Mouse (Mus musculus) limb, embryonic 11.5 days (tissue): ENCODE measurements around the gene Fscn2. TPM values are rescaled to one million over a fixed set of nuclear protein-coding genes. Genes with fewer than 3 reads are reported as not detected.

Source experiments
- ATAC-seq: fragments of 200-750 bp; cut with Nextera tagmentation; 2 replicates; pipeline ENCODE4 v1.8.0; 2017; ENCODE audit warnings: low read depth; ENCODE audit not compliant: insufficient number of reproducible peaks, low FRiP score, low TSS enrichment
- DNase-seq: peaks from one replicate; pipeline ENCODE4 v3.0.0-alpha.2; 2015; ENCODE audit warnings: low spot score
- H3K27ac ChIP-seq: fragments of 300-500 bp; sonication (generic); replicated peaks from 2 replicates; pipeline ENCODE4 v1.5.1; 2014; ENCODE audit warnings: low read depth, mild to moderate bottlenecking, low read length
- H3K27me3 ChIP-seq: fragments of 300-500 bp; sonication (generic); 2 replicates; pipeline ENCODE4 v1.6.1; 2014; ENCODE audit warnings: mild to moderate bottlenecking, low read length, mixed read lengths; ENCODE audit not compliant: control insufficient read depth, insufficient read depth
- H3K36me3 ChIP-seq: fragments of 300-500 bp; sonication (generic); 2 replicates; pipeline ENCODE4 v1.6.1; 2014; ENCODE audit warnings: mild to moderate bottlenecking, low read length, moderate library complexity, mixed read lengths; ENCODE audit not compliant: control insufficient read depth, insufficient read depth
- H3K4me1 ChIP-seq: fragments of 300-500 bp; sonication (generic); 2 replicates; pipeline ENCODE4 v1.6.1; 2014; ENCODE audit warnings: low read length, mixed read lengths; ENCODE audit not compliant: control insufficient read depth, insufficient read depth
- H3K4me2 ChIP-seq: fragments of 300-500 bp; sonication (generic); 2 replicates; pipeline ENCODE4 v1.6.1; 2014; ENCODE audit warnings: low read depth, mild to moderate bottlenecking, moderate library complexity; ENCODE audit not compliant: severe bottlenecking
- H3K4me3 ChIP-seq: fragments of 300-500 bp; sonication (generic); 2 replicates; pipeline ENCODE4 v1.5.1; 2014; ENCODE audit warnings: low read depth, low read length
- H3K9ac ChIP-seq: fragments of 300-500 bp; sonication (generic); 2 replicates; pipeline ENCODE4 v1.6.1; 2014; ENCODE audit warnings: mild to moderate bottlenecking, low read length
- H3K9me3 ChIP-seq: fragments of 300-500 bp; sonication (generic); 2 replicates; pipeline ENCODE4 v1.6.1; 2016; ENCODE audit warnings: low read length; ENCODE audit not compliant: control insufficient read depth
- WGBS: fragments of 180-500 bp; shearing (Covaris S2); extraction: QIAGEN DNeasy Blood & Tissue Kit; methylation state at CpG from one replicate; pipeline ENCODE4 v1.1.7; 2014; 5-methylcytosine and 5-hydroxymethylcytosine counted together
- polyA plus RNA-seq: library from polyadenylated mRNA; unstranded; fragments of >200 nt; fragmentation: Nextera tagmentation; extraction: Ambion mirVana; gene quantifications from 2 replicates; pipeline ENCODE4 v1.2.1, GENCODE M21; 2014

Fscn2 gene
- polyA plus RNA-seq, 1 experiment from 2014 or later, result 0.47 TPM

DNA sequence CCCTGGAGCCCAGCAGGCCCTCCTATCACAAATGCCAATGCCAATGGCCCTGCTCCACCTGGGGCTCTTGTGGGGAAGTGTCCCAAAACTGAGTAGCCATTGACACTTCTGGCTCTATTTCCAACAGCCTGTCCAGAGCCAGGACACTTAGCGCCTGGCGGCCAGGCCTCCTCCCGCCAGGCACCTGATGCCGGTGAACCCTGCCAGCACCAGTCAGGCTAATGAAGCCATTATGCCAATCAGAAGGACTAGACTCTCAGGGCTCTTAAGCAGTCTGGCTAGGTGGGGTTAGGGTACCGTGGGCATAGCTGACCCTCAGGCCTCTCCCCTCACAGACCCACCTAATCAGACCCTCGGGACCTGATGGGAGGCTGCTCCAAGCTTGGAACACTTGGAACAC lies 1.9 kb upstream of the Fscn2 start:
- no peak for ATAC-seq

DNA sequence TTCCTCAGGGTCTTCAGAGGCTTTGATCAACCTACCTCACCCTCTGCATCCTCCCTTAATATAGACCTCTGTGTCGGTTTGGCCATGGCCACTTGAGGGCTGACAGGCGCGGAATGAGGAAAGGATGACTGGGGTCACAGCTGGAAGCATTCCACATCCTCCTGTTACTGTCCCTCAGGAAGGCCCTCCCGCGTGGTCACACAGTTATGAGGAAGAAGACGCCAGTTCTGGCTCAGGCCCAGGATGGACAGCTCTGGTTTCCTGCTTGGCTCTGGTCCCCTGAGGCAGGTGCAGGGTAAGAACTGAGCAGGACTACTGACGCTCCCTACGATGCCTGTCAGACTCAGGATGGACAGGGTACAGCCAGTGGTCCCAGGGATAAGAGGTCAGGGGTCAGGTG lies 1.3 kb upstream of the Fscn2 start:
- no peak overlapping the region for H3K4me3 ChIP-seq
- H3K4me1 ChIP-seq, result peaks cover 35% of the 10 kb centered on the region

More for the DNA sequence above, 1.9 kb upstream of the Fscn2 start:
- Histone ChIP-seq H3K4me2 (no peak overlapping the region), H3K27me3 (no peaks in the 10 kb centered on the region), H3K4me1 (peaks cover 35% of the 10 kb centered on the region), H3K36me3 (no peaks in the 10 kb centered on the region), H3K9me3 (no peaks in the 10 kb centered on the region), H3K4me3 (no peak overlapping the region), H3K9ac (no peak overlapping the region; the same call in 1 of the 2 replicates), H3K27ac (no peak overlapping the region)
- 85% methylated on average over 6 of the region's 6 CpGs for WGBS
- DNase-seq, result no peak

DNA sequence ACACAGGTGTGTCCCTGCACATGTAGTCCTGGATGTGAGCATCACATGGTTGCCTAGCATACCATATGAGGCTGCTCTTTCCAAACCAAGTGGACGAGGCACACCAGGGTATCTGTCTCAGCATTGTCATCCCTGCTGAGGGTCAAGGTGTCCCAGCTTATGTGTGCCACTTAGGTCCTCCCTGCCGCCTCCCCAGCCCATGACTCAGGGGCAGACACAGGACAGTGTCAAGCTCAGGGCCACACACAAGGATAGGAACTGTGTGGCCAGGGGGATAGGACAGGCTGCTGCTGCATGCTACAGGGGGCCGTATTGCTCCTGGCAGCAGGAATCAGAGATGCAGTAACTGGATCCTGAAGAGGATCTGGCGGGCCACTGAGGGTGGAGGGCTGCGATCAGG lies 579 bp upstream of the Fscn2 start:
- no peak for ATAC-seq
- Histone ChIP-seq H3K9ac (no peak overlapping the region), H3K36me3 (no peaks in the 10 kb centered on the region), H3K4me3 (no peak overlapping the region), H3K27me3 (no peaks in the 10 kb centered on the region), H3K4me2 (no peak overlapping the region), H3K27ac (no peak overlapping the region), H3K9me3 (no peaks in the 10 kb centered on the region), H3K4me1 (peaks cover 35% of the 10 kb centered on the region)
- WGBS, result 78% methylated on average over 5 of the region's 5 CpGs
- no peak for DNase-seq

More for the DNA sequence above, 1.3 kb upstream of the Fscn2 start:
- 54% methylated on average over 8 of the region's 8 CpGs for WGBS
- ATAC-seq, result no peak
- H3K9ac ChIP-seq, result no peak overlapping the region
- 0 out of 2 replicates have a peak overlapping the region, but pooled peaks have one; percentile 33 for H3K27ac ChIP-seq
- H3K36me3 ChIP-seq, result no peaks in the 10 kb centered on the region
- no peak overlapping the region for H3K4me2 ChIP-seq
- H3K27me3 ChIP-seq, result no peaks in the 10 kb centered on the region
- no peaks in the 10 kb centered on the region for H3K9me3 ChIP-seq
- DNase-seq, result no peak

DNA sequence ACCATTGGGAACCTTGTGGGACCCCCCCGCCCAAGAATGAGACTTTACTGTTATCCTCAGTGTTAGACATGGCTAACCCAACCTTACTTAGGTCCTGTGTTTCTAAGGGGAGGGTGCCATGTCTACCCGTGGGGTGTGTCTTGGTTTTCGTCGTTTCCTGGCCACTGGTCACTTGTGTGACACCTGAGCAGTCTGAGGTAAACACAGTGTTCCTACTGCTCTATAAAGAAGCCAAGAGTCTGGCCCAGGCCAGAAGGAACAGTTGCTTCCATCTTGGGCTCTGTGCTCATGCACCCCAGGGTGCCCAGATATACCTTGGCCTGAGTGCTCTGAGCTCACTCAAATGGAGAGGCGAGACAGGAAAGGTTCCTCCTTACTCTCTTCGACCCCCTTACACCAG lies 1.6 kb downstream of the Fscn2 start:
- Histone ChIP-seq H3K9me3 (no peaks in the 10 kb centered on the region), H3K36me3 (no peaks in the 10 kb centered on the region), H3K27me3 (no peaks in the 10 kb centered on the region), H3K4me2 (no peak overlapping the region; the same call in 1 of the 2 replicates), H3K9ac (no peak overlapping the region; the same call in 1 of the 2 replicates), H3K4me3 (no peak overlapping the region), H3K4me1 (peaks cover 30% of the 10 kb centered on the region), H3K27ac (no peak overlapping the region)
- ATAC-seq (no peak), DNase-seq (no peak)
- WGBS, result 80% methylated on average over 6 of the region's 6 CpGs

DNA sequence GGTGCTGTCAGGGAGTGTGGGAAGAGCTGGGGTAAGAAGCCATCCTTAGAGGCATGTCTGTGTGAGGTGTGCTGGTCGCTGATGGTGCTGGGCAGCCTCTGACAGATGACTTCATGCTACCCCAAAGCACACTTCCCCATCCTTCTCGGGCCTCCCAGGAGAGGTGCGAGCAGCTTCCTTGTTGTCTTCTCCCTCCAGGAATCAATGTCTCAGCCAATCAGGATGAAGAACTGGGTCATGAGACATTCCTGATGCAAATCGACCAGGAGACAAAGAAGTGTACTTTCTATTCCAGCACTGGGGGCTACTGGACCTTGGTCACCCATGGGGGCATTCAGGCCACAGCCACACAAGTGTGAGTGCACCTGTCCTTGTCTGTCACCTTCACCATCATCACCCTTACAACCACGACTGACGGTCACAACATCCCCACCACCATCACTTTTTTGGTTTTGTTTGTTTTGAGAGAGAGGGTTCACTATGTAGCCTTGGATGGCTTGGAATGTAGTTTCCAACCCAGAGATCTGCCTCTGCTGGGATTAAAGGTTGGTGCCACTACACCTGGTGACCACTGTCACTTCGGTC lies 5.2 kb downstream of the Fscn2 start:
- Histone ChIP-seq H3K4me3 (no peak overlapping the region), H3K4me1 (peaks cover 9% of the 10 kb centered on the region; the same call in 1 of the 2 replicates), H3K27ac (no peak overlapping the region), H3K36me3 (no peaks in the 10 kb centered on the region), H3K9me3 (no peaks in the 10 kb centered on the region), H3K4me2 (no peak overlapping the region), H3K27me3 (no peaks in the 10 kb centered on the region), H3K9ac (no peak overlapping the region)
- 38% methylated on average over 7 of the region's 7 CpGs for WGBS
- no peak for DNase-seq
- no peak for ATAC-seq

DNA sequence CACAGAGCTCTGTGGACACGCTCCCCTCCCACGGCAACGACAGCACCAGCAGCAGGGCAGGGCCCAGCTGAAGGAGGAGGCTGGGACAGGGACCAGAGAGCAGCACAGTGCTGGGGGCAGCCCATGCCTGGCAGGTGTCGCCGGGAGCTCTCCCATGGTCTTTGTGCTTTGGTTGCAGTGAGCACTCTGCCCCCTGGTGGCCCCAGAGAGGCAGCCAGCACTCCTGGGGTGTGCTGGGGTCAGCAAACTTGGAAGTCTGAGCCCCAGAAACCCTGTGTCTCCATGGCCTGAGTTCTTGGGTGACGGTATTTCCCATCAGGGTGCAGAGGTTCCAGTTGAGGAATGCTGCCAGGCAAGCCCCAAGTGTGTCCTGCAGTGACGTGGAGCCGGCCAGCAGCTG lies 8.3 kb downstream of the Fscn2 start:
- DNase-seq, result peak; percentile 78
- WGBS, result 51% methylated on average over 8 of the region's 8 CpGs
- peaks cover 8% of the 10 kb centered on the region; the same call in 1 of the 2 replicates for H3K36me3 ChIP-seq
- H3K4me1 ChIP-seq, result no peaks in the 10 kb centered on the region
- H3K4me2 ChIP-seq, result no peak overlapping the region
- H3K27ac ChIP-seq, result no peak overlapping the region
- no peak overlapping the region for H3K9ac ChIP-seq
- no peak overlapping the region for H3K4me3 ChIP-seq
- ATAC-seq, result peak; percentile 55
- no peaks in the 10 kb centered on the region for H3K27me3 ChIP-seq
- no peaks in the 10 kb centered on the region for H3K9me3 ChIP-seq

DNA sequence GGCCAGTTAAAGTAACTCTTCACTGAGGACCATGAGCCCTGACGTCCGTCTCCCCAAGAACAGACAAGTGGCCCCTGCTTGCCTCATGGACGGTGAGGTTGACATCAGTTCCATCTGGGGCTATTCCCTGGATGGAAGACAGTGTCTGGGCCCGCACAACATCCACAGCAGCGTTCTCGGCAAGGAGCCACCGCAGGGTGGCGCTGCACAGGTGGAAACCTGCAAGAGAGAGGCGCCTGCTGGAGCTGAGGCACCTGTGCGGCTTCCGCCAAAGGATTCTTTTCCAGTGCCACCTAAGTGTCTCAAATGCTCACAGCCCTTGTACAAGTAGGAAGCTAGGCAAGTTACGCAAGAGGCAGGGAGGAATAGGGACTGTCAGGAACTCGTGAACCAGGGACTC lies 11.7 kb downstream of the Fscn2 start:
- no peak overlapping the region for H3K4me3 ChIP-seq
- H3K27me3 ChIP-seq, result no peaks in the 10 kb centered on the region
- no peak overlapping the region for H3K27ac ChIP-seq
- peaks cover 10% of the 10 kb centered on the region; the same call in 1 of the 2 replicates for H3K36me3 ChIP-seq
- H3K4me1 ChIP-seq, result peaks cover 9% of the 10 kb centered on the region; the same call in 1 of the 2 replicates
- DNase-seq (no peak), ATAC-seq (no peak)
- H3K9ac ChIP-seq, result no peak overlapping the region
- H3K9me3 ChIP-seq, result no peaks in the 10 kb centered on the region
- WGBS, result 59% methylated on average over 13 of the region's 13 CpGs
- H3K4me2 ChIP-seq, result no peak overlapping the region

DNA sequence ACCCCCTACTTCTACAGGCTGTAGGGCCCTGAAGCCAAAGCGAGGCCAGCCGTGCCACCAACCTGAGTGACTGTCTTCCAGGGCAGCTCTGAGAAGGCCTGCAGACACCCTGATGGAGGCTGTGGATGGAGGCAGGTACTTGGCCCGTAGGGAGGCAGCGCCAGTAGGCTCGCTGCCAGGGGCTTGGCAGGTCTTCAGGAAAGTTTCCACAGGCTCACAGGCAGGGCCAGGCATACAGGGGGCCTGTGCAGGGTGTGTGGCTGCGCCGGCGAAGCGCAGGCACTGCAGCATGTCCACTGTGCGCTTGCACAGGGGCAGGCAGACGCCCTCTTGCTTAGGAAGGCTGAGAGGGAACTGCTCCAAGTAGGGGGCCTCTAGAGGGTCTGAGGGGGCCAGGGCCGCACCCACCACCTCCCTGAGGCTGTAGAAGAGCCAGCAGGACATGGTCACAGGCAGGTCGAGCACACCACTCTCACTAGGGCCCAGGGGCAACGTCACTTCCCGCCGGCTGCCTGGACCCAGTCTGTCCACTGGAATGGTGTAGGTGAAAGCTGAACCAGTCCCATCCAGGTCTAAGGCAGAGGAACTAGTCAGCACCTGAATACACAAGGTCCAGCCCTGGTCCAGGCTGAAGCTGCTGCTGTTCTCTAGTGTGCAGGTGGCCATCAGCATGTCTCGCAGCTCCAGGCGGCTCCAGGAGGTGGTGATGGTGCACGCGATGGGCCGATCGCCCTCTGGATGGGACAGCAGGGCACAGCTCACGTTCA lies 12.7 kb downstream of the Fscn2 start:
- Histone ChIP-seq H3K9me3 (no peaks in the 10 kb centered on the region), H3K4me2 (no peak overlapping the region), H3K27me3 (no peaks in the 10 kb centered on the region), H3K27ac (no peak overlapping the region), H3K9ac (no peak overlapping the region), H3K4me1 (peaks cover 12% of the 10 kb centered on the region), H3K4me3 (no peak overlapping the region), H3K36me3 (peaks cover 10% of the 10 kb centered on the region; the same call in 1 of the 2 replicates)
- ATAC-seq, result no peak
- WGBS, result 94% methylated on average over 23 of the region's 23 CpGs
- DNase-seq, result no peak
